Mouse (Mus musculus): Measurements from ENCODE around the gene Tmem212. TPM values are rescaled to one million over a fixed set of nuclear protein-coding genes. Genes with fewer than 3 reads are reported as not detected.
A peak's percentile ranks its signal among the peaks of the same experiment; 100 is the strongest.

The Tmem212 gene
- polyA plus RNA-seq, 1 experiment from 2014 or later, result 0.28 TPM

- peak; percentile 22 for DNase-seq (ENCODE audit: low spot score)
- no peaks in the 10 kb centered on the region for H3K27me3 ChIP-seq (ENCODE audit: insufficient read depth, low read length)
- H3K27ac ChIP-seq, result no peak overlapping the region
- peak; percentile 52; the same call in 1 of the 2 replicates for ATAC-seq (replicated peaks; ENCODE audit: low FRiP score, low read depth)
- no peak overlapping the region for H3K9ac ChIP-seq (ENCODE audit: low read depth, low read length)
- H3K4me1 ChIP-seq (replicated peaks; ENCODE audit: insufficient read depth, low read length), result no peaks in the 10 kb centered on the region; the same call in 1 of the 2 replicates
- no peak overlapping the region for H3K4me3 ChIP-seq (replicated peaks; ENCODE audit: low read depth, low read length)
- 28% methylated on average over 13 of the region's 13 CpGs for WGBS
- H3K4me2 ChIP-seq (ENCODE audit: low read length), result no peak overlapping the region
- H3K9me3 ChIP-seq (replicated peaks; ENCODE audit: low read length), result no peaks in the 10 kb centered on the region
- no peaks in the 10 kb centered on the region for H3K36me3 ChIP-seq (ENCODE audit: insufficient read depth, low read length)
- TF ChIP-seq CTCF (IDR thresholded peaks at IDR 0.05; ENCODE audit: low read depth), result peak; percentile 29; the same call in 1 of the 2 replicates
These were observed 8.6 kb upstream of the Tmem212 start for GRCm38 (mm10) chr3:27904659-27905330.

GRCm38 (mm10) chr3:27901846-27902245 lies 5.7 kb upstream of the Tmem212 start:
- H3K4me1 ChIP-seq (replicated peaks; ENCODE audit: insufficient read depth, low read length), result no peaks in the 10 kb centered on the region; the same call in 1 of the 2 replicates
- 90% methylated on average over 6 of the region's 6 CpGs for whole genome bisulfite sequencing
- no peak overlapping the region for H3K4me2 ChIP-seq (ENCODE audit: low read length)
- no peaks in the 10 kb centered on the region for H3K9me3 ChIP-seq (replicated peaks; ENCODE audit: low read length)
- H3K36me3 ChIP-seq (ENCODE audit: insufficient read depth, low read length), result no peaks in the 10 kb centered on the region
- no peak for DNase-seq (ENCODE audit: low spot score)
- H3K27me3 ChIP-seq (ENCODE audit: insufficient read depth, low read length), result no peaks in the 10 kb centered on the region
- no peak overlapping the region for H3K4me3 ChIP-seq (replicated peaks; ENCODE audit: low read depth, low read length)
- no peak overlapping the region for H3K9ac ChIP-seq (ENCODE audit: low read depth, low read length)
- no peak overlapping the region for H3K27ac ChIP-seq
- peak; percentile 46 for TF ChIP-seq CTCF (IDR thresholded peaks at IDR 0.05; ENCODE audit: low read depth)
- ATAC-seq (replicated peaks; ENCODE audit: low FRiP score, low read depth), result no peak

- Histone ChIP-seq H3K9me3 (replicated peaks; ENCODE audit: low read length) (no peaks in the 10 kb centered on the region), H3K27me3 (ENCODE audit: insufficient read depth, low read length) (no peaks in the 10 kb centered on the region), H3K27ac (no peak overlapping the region), H3K4me3 (replicated peaks; ENCODE audit: low read depth, low read length) (no peak overlapping the region), H3K4me1 (replicated peaks; ENCODE audit: insufficient read depth, low read length) (no peaks in the 10 kb centered on the region), H3K36me3 (ENCODE audit: insufficient read depth, low read length) (no peaks in the 10 kb centered on the region), H3K9ac (ENCODE audit: low read depth, low read length) (no peak overlapping the region), H3K4me2 (ENCODE audit: low read length) (no peak overlapping the region)
- ATAC-seq (replicated peaks; ENCODE audit: low FRiP score, low read depth) (no peak), DNase-seq (ENCODE audit: low spot score) (no peak)
- no peak for TF ChIP-seq CTCF (IDR thresholded peaks at IDR 0.05; ENCODE audit: low read depth)
- WGBS, result 56% methylated on average over 13 of the region's 13 CpGs
These were observed 3.0 kb upstream of the Tmem212 start for GRCm38 (mm10) chr3:27899012-27899726.

- H3K27ac ChIP-seq, result no peak overlapping the region
- no peak for DNase-seq (ENCODE audit: low spot score)
- H3K9me3 ChIP-seq (replicated peaks; ENCODE audit: low read length), result no peaks in the 10 kb centered on the region
- no peak overlapping the region for H3K4me3 ChIP-seq (replicated peaks; ENCODE audit: low read depth, low read length)
- WGBS, result 72% methylated on average over 10 of the region's 10 CpGs
- no peak overlapping the region for H3K4me2 ChIP-seq (ENCODE audit: low read length)
- H3K4me1 ChIP-seq (replicated peaks; ENCODE audit: insufficient read depth, low read length), result no peaks in the 10 kb centered on the region
- TF ChIP-seq CTCF (IDR thresholded peaks at IDR 0.05; ENCODE audit: low read depth), result no peak
- H3K9ac ChIP-seq (ENCODE audit: low read depth, low read length), result no peak overlapping the region
- no peak for ATAC-seq (replicated peaks; ENCODE audit: low FRiP score, low read depth)
- no peaks in the 10 kb centered on the region for H3K36me3 ChIP-seq (ENCODE audit: insufficient read depth, low read length)
- no peaks in the 10 kb centered on the region for H3K27me3 ChIP-seq (ENCODE audit: insufficient read depth, low read length)
These were observed 2.0 kb upstream of the Tmem212 start for GRCm38 (mm10) chr3:27898178-27898577.

GRCm38 (mm10) chr3:27886578-27886977 lies 9.6 kb downstream of the Tmem212 start:
- ATAC-seq (replicated peaks; ENCODE audit: low FRiP score, low read depth), result no peak
- no peaks in the 10 kb centered on the region for H3K9me3 ChIP-seq (replicated peaks; ENCODE audit: low read length)
- no peak overlapping the region for H3K4me3 ChIP-seq (replicated peaks; ENCODE audit: low read depth, low read length)
- DNase-seq (ENCODE audit: low spot score), result peak; percentile 27
- no peak for TF ChIP-seq CTCF (IDR thresholded peaks at IDR 0.05; ENCODE audit: low read depth)
- 40% methylated on average over 7 of the region's 7 CpGs for WGBS
- no peaks in the 10 kb centered on the region for H3K36me3 ChIP-seq (ENCODE audit: insufficient read depth, low read length)
- no peak overlapping the region for H3K27ac ChIP-seq
- no peaks in the 10 kb centered on the region for H3K4me1 ChIP-seq (replicated peaks; ENCODE audit: insufficient read depth, low read length)
- H3K4me2 ChIP-seq (ENCODE audit: low read length), result no peak overlapping the region
- no peak overlapping the region for H3K9ac ChIP-seq (ENCODE audit: low read depth, low read length)
- no peaks in the 10 kb centered on the region for H3K27me3 ChIP-seq (ENCODE audit: insufficient read depth, low read length)

GRCm38 (mm10) chr3:27885585-27885984 lies 10.6 kb downstream of the Tmem212 start:
- Histone ChIP-seq H3K9me3 (replicated peaks; ENCODE audit: low read length) (no peaks in the 10 kb centered on the region), H3K27ac (no peak overlapping the region), H3K4me2 (ENCODE audit: low read length) (no peak overlapping the region), H3K9ac (ENCODE audit: low read depth, low read length) (no peak overlapping the region), H3K4me1 (replicated peaks; ENCODE audit: insufficient read depth, low read length) (no peaks in the 10 kb centered on the region), H3K27me3 (ENCODE audit: insufficient read depth, low read length) (no peaks in the 10 kb centered on the region), H3K36me3 (ENCODE audit: insufficient read depth, low read length) (no peaks in the 10 kb centered on the region), H3K4me3 (replicated peaks; ENCODE audit: low read depth, low read length) (no peak overlapping the region)
- WGBS, result 79% methylated on average over 6 of the region's 6 CpGs
- no peak for ATAC-seq (replicated peaks; ENCODE audit: low FRiP score, low read depth)
- TF ChIP-seq CTCF (IDR thresholded peaks at IDR 0.05; ENCODE audit: low read depth), result no peak
- no peak for DNase-seq (ENCODE audit: low spot score)
